Mouse (Mus musculus): Measurements from ENCODE around the gene Olfr366.
"Not testable (repeated sequence)": the region's sequence is repeated elsewhere in the genome, so short reads cannot be mapped to it uniquely, and the experiment has no call there.

Olfr366 gene

GRCm38 (mm10) chr2:37211274-37211673 is at the start of gene Olfr366:
Olfr366 (plus strand) TSS chr2:37211574.
- in situ Hi-C loops (cut with MboI; ENCODE audit: low sequenced_read_pairs) = no loop called here

GRCm38 (mm10) chr2:37187898-37188297 is 23.5 kb upstream of the Olfr366 start, which contains the start of gene Olfr365:
Olfr365 (plus strand) TSS chr2:37188198.
- in situ Hi-C loops (cut with MboI; ENCODE audit: low sequenced_read_pairs) = no loop called here

- in situ Hi-C loops (cut with MboI; ENCODE audit: low sequenced_read_pairs) = not testable (repeated sequence)
Measured at GRCm38 (mm10) chr2:37261781-37262180, 50.4 kb downstream of the Olfr366 start.
